Mouse (Mus musculus) limb, embryonic 15.5 days (tissue): ENCODE measurements around the gene Nos1ap. TPM values are rescaled to one million over a fixed set of nuclear protein-coding genes. Genes with fewer than 3 reads are reported as not detected.

ENCODE experiments used
- ATAC-seq: fragments of 200-750 bp; cut with Nextera tagmentation; 2 replicates; pipeline ENCODE4 v1.8.0; 2017; ENCODE audit warnings: low read depth, moderate TSS enrichment; ENCODE audit not compliant: insufficient number of reproducible peaks, low FRiP score, low TSS enrichment
- H3K27ac ChIP-seq: fragments of 300-500 bp; sonication (generic); 2 replicates; pipeline ENCODE4 v1.5.1; 2015; ENCODE audit warnings: moderate library complexity, mild to moderate bottlenecking, inconsistent platforms
- H3K27me3 ChIP-seq: fragments of 300-500 bp; sonication (generic); 2 replicates; pipeline ENCODE4 v1.6.1; 2015; ENCODE audit warnings: inconsistent platforms
- H3K36me3 ChIP-seq: fragments of 300-500 bp; sonication (generic); 2 replicates; pipeline ENCODE4 v1.6.1; 2015; ENCODE audit warnings: inconsistent platforms
- H3K4me1 ChIP-seq: fragments of 300-500 bp; sonication (generic); 2 replicates; pipeline ENCODE4 v1.6.1; 2015; ENCODE audit warnings: inconsistent platforms
- H3K4me2 ChIP-seq: fragments of 300-500 bp; sonication (generic); 2 replicates; pipeline ENCODE4 v1.6.1; 2015; ENCODE audit warnings: mild to moderate bottlenecking, inconsistent platforms
- H3K4me3 ChIP-seq: fragments of 300-500 bp; sonication (generic); 2 replicates; pipeline ENCODE4 v1.5.1; 2015; ENCODE audit warnings: mild to moderate bottlenecking, inconsistent platforms
- H3K9ac ChIP-seq: fragments of 300-500 bp; sonication (generic); 2 replicates; pipeline ENCODE4 v1.6.1; 2015; ENCODE audit warnings: inconsistent platforms
- H3K9me3 ChIP-seq: fragments of 300-500 bp; sonication (generic); 2 replicates; pipeline ENCODE4 v1.6.1; 2016; ENCODE audit warnings: inconsistent platforms
- WGBS: fragments of 180-500 bp; shearing (Covaris S2); methylation state at CpG from one replicate; pipeline ENCODE4 v1.1.7; 2015; 5-methylcytosine and 5-hydroxymethylcytosine counted together
- polyA plus RNA-seq: library from polyadenylated mRNA; unstranded; fragments of >200 nt; fragmentation: Nextera tagmentation; extraction: Ambion mirVana; gene quantifications from 2 replicates; pipeline ENCODE4 v1.2.1, GENCODE M21; 2015

The Nos1ap gene
- polyA plus RNA-seq, 1 experiment from 2014 or later: 10.1 TPM

DNA sequence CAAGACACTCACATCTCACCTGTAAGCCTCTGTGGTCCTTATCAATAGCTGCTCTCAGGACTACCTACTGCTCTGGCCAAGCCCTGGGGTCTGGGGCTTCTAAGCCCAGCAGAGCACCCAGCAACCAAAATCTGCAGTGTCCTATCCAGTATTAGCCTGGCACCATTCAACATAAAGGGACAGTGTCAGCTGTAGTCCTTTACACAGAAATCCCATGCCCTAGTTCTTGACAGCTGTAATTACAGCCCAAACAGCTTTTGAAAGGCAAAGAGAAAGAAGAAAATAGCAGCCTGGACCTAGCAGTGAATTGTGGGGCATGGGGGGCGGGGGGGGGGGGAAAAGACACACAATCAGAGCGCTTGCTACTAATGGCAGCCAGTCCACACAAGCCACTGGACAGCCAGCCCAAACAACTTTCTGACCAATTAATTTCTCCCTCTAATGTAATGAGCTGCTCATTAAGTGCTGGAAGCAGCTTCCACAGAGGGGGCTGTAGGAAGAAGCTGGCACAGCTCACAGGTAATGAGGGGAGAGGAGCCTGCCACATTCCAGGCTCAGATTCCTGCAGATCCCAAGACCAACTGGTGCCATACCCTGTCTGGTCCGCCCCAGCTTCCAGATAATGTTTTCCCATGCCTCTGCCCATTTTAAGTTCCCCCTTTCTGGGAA, 77.1 kb downstream of the Nos1ap start:
- no peak overlapping the region for H3K4me2 ChIP-seq
- H3K27ac ChIP-seq: no peak overlapping the region
- 58% methylated on average over 2 of the region's 3 CpGs for WGBS
- ATAC-seq: no peak
- no peaks in the 10 kb centered on the region for H3K9me3 ChIP-seq
- no peak overlapping the region for H3K9ac ChIP-seq
- H3K36me3 ChIP-seq: no peaks in the 10 kb centered on the region
- no peaks in the 10 kb centered on the region for H3K4me1 ChIP-seq
- H3K27me3 ChIP-seq: no peaks in the 10 kb centered on the region
- no peak overlapping the region for H3K4me3 ChIP-seq

- Histone ChIP-seq H3K4me3 (no peak overlapping the region), H3K9me3 (no peaks in the 10 kb centered on the region), H3K4me1 (0 out of 2 replicates have a peak, but pooled peaks cover 3% of the 10 kb centered on the region), H3K27ac (no peak overlapping the region), H3K36me3 (no peaks in the 10 kb centered on the region), H3K4me2 (no peak overlapping the region), H3K27me3 (no peaks in the 10 kb centered on the region), H3K9ac (no peak overlapping the region)
- WGBS: 74% methylated on average over 3 of the region's 3 CpGs
- no peak for ATAC-seq
Observed at GRCm38 (mm10) chr1:170510595-170511240, 78.9 kb downstream of the Nos1ap start.

DNA sequence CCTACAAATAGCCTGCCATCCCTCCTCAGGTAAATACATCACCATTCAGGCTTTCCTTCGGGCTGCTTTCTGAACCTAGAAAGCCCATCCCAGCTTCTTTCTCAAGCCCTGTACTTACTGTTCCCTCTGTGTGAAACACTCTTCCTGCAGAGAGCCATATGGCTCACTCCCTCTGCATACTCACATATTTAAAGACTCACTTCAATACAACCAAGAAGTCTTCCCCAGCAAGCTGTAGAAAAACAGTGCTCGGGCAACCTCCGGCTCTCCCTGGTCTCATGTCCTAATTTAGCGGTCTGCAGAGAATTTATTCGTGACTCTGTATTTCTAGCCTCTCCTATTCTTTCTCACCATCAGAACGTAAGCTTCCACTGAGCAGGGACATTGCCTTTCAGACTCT, 83.4 kb downstream of the Nos1ap start:
- Histone ChIP-seq H3K36me3 (no peaks in the 10 kb centered on the region), H3K4me1 (peaks cover 18% of the 10 kb centered on the region), H3K4me3 (no peak overlapping the region), H3K27ac (no peak overlapping the region), H3K4me2 (no peak overlapping the region), H3K27me3 (no peaks in the 10 kb centered on the region), H3K9me3 (no peaks in the 10 kb centered on the region), H3K9ac (no peak overlapping the region)
- WGBS: 60% methylated on average over 6 of the region's 6 CpGs
- no peak for ATAC-seq

DNA sequence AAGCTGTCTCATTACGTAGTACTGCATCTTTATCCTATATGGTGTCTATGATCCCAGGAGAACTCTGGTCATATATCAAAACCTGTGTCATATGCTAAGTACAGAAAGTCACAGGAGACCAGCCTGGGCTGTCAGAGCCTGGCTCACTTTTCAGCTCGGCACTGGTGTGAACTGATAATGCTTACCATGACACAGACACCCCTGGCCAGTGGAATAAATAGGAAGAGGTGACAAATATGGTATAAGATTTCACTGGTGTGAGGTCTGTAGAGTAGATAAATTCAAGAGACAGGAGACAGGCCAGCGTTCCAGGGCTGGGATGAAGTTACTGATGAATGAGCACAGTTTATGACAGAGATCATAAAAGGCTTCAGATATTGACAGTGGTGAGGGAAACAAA, 84.6 kb downstream of the Nos1ap start:
- WGBS: 69% methylated on average over 3 of the region's 3 CpGs
- no peak overlapping the region for H3K27ac ChIP-seq
- no peaks in the 10 kb centered on the region for H3K27me3 ChIP-seq
- no peak for ATAC-seq
- H3K4me1 ChIP-seq: peaks cover 18% of the 10 kb centered on the region
- H3K9me3 ChIP-seq: no peaks in the 10 kb centered on the region
- no peak overlapping the region for H3K4me3 ChIP-seq
- H3K9ac ChIP-seq: no peak overlapping the region
- no peak overlapping the region for H3K4me2 ChIP-seq
- no peaks in the 10 kb centered on the region for H3K36me3 ChIP-seq

DNA sequence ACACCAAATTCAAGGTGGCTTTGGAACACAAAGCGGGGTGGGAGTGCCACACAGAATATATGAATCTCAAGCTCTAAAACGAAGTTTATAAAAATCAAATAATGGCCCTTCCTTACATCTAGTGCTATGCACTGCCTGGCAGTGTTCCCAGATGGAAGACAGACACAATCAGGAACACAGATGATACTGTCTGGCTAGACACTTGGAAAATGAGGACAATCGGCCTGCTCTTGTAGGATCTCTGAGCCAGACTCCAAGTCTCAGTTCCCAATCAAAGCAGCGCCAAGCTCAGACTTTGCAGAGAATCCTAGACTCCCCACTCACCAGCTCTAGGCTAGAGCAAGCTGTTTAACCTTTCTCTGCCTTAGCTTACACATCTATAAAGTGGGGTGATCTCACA, 85.3 kb downstream of the Nos1ap start:
- Histone ChIP-seq H3K4me2 (no peak overlapping the region), H3K9me3 (no peaks in the 10 kb centered on the region), H3K27ac (no peak overlapping the region), H3K4me1 (peaks cover 21% of the 10 kb centered on the region), H3K4me3 (no peak overlapping the region), H3K27me3 (no peaks in the 10 kb centered on the region), H3K9ac (no peak overlapping the region), H3K36me3 (no peaks in the 10 kb centered on the region)
- no peak for ATAC-seq
- 62% methylated on average over 4 of the region's 4 CpGs for WGBS

GRCm38 (mm10) chr1:170503277-170503739, 86.4 kb downstream of the Nos1ap start:
- WGBS: 38% methylated on average over 4 of the region's 4 CpGs
- H3K27ac ChIP-seq: no peak overlapping the region
- no peak overlapping the region for H3K4me2 ChIP-seq
- no peaks in the 10 kb centered on the region for H3K36me3 ChIP-seq
- no peak overlapping the region for H3K9ac ChIP-seq
- H3K9me3 ChIP-seq: no peaks in the 10 kb centered on the region
- no peak overlapping the region for H3K4me3 ChIP-seq
- no peak for ATAC-seq
- no peaks in the 10 kb centered on the region for H3K27me3 ChIP-seq
- peaks cover 21% of the 10 kb centered on the region for H3K4me1 ChIP-seq

DNA sequence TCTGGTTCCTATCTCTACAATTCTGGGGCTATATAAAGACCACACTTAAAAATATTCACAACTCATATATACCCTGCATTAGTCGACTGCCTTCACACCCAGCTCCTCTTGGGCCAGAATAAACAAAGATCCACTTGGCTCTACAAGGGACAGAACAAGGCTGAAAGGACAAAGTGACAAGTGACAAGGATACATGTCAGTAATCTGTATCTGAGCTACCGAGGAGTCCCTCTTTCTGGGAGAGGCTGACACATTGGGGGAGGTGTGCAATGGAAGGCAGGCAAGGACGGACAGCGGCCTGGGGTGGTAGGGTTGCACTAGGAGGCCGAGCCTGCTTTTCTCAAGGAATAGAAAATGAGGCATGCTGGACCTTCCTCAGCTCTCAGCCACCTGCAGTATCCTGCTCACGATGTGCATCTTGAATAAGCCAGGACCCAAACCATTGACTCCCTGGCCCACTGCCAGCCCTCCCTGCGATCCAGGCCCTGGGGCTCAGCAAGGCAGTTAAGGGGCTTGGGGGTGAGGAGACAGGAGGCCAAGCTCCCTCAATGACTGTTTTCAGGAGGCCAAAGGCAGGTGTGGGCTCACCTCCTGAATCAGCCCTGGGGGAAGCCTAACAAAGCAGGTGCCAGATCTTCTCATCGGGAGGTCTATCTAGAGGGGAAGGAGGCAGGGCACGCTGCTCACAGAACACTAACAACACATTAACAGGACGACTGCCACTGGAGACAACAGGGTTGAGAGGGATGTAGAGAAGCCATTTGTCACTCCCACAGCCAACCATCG, 87.0 kb downstream of the Nos1ap start:
- no peak for ATAC-seq
- H3K4me1 ChIP-seq: peaks cover 21% of the 10 kb centered on the region
- H3K4me2 ChIP-seq: no peak overlapping the region
- WGBS: 28% methylated on average over 11 of the region's 11 CpGs
- H3K4me3 ChIP-seq: no peak overlapping the region
- no peaks in the 10 kb centered on the region for H3K36me3 ChIP-seq
- H3K9me3 ChIP-seq: no peaks in the 10 kb centered on the region
- no peaks in the 10 kb centered on the region for H3K27me3 ChIP-seq
- no peak overlapping the region for H3K9ac ChIP-seq
- H3K27ac ChIP-seq: no peak overlapping the region

DNA sequence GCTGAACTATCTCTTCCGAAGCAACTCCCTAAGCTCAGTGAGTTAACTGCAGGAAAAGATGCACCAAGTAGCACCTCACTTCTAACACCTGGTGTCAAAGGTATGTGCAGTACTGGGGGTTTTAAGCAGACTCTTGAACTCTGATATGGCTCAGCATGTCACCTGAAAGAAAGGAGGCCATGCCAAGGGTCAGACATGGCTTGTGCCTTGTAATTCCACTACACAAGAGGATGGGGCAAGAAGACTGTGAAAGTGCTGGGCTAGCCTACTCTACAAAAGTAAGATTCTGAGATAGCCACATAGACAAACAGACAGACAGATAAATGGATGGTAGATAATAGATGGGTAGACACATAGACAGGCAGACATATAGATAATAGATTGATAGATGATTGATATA, 87.7 kb downstream of the Nos1ap start:
- H3K36me3 ChIP-seq: no peaks in the 10 kb centered on the region
- H3K9ac ChIP-seq: no peak overlapping the region
- no peak for ATAC-seq
- no peak overlapping the region for H3K27ac ChIP-seq
- no peaks in the 10 kb centered on the region for H3K9me3 ChIP-seq
- peaks cover 21% of the 10 kb centered on the region for H3K4me1 ChIP-seq
- no peaks in the 10 kb centered on the region for H3K27me3 ChIP-seq
- H3K4me2 ChIP-seq: no peak overlapping the region
- 94% methylated on average over 1 of the region's 1 CpGs for WGBS
- no peak overlapping the region for H3K4me3 ChIP-seq

- H3K36me3 ChIP-seq: no peaks in the 10 kb centered on the region
- ATAC-seq: no peak
- no peaks in the 10 kb centered on the region for H3K27me3 ChIP-seq
- H3K4me1 ChIP-seq: peaks cover 21% of the 10 kb centered on the region
- H3K9ac ChIP-seq: no peak overlapping the region
- H3K4me3 ChIP-seq: no peak overlapping the region
- no peak overlapping the region for H3K4me2 ChIP-seq
- 59% methylated on average over 7 of the region's 7 CpGs for WGBS
- H3K27ac ChIP-seq: no peak overlapping the region
- no peaks in the 10 kb centered on the region for H3K9me3 ChIP-seq
Observed at GRCm38 (mm10) chr1:170501556-170501955, 88.1 kb downstream of the Nos1ap start.

DNA sequence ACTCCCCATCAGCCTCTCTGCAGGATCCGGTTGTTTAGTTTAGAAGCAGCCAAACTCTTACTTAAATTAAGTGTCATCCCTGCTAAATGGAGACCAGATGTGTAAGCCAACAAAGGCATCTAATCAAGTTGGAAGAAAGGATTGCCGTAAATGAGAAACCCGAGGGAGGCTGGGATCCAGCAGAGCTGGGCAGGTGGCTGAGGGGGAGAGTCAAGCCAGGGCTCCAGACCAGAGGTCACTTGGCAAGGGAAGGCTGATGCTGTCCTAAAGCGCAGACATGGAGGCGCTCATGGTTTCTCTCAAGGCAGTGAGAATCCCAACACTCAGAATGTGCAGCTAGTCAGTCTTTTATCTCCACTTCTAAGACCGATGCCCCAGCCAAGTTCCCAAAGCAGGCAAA, 89.8 kb downstream of the Nos1ap start:
- Histone ChIP-seq H3K27ac (no peak overlapping the region), H3K27me3 (no peaks in the 10 kb centered on the region), H3K36me3 (no peaks in the 10 kb centered on the region), H3K9ac (no peak overlapping the region), H3K4me1 (peaks cover 18% of the 10 kb centered on the region), H3K4me3 (no peak overlapping the region), H3K9me3 (no peaks in the 10 kb centered on the region), H3K4me2 (no peak overlapping the region)
- WGBS: 33% methylated on average over 6 of the region's 6 CpGs
- no peak for ATAC-seq

GRCm38 (mm10) chr1:170499466-170499865, 90.2 kb downstream of the Nos1ap start:
- H3K27me3 ChIP-seq: no peaks in the 10 kb centered on the region
- no peak overlapping the region for H3K4me3 ChIP-seq
- peaks cover 18% of the 10 kb centered on the region for H3K4me1 ChIP-seq
- no peaks in the 10 kb centered on the region for H3K36me3 ChIP-seq
- H3K4me2 ChIP-seq: no peak overlapping the region
- WGBS: 46% methylated on average over 4 of the region's 4 CpGs
- no peak overlapping the region for H3K9ac ChIP-seq
- no peak overlapping the region for H3K27ac ChIP-seq
- H3K9me3 ChIP-seq: no peaks in the 10 kb centered on the region
- no peak for ATAC-seq

DNA sequence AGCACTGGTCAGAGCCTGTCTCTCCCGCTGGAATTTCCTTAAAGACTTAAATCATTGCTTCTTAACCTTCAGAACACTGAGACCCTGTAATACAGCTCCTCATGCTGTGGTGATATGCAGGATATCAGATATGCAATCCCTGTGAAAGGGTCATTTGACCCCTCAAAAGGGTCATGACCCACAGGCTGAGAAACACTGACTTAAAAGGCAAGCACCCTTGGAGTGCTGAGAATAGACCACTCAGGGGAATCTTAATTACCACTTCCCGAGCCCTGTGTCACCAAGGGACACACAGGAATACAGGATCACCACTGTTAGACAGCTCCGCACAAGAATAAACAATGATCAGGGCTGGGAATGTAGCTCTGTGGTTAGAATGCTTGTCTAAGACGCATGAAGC, 91.0 kb downstream of the Nos1ap start:
- ATAC-seq: no peak

More for the DNA sequence above, 91.0 kb downstream of the Nos1ap start:
- Histone ChIP-seq H3K9ac (no peak overlapping the region), H3K9me3 (no peaks in the 10 kb centered on the region), H3K4me1 (peaks cover 17% of the 10 kb centered on the region), H3K27me3 (no peaks in the 10 kb centered on the region), H3K4me3 (no peak overlapping the region), H3K4me2 (no peak overlapping the region), H3K27ac (no peak overlapping the region), H3K36me3 (no peaks in the 10 kb centered on the region)
- 50% methylated on average over 4 of the region's 4 CpGs for WGBS
